Mouse (Mus musculus) heart, embryonic 11.5 days (tissue): ENCODE results near the gene Trpm7. TPM values are rescaled to one million over a fixed set of nuclear protein-coding genes. Genes with fewer than 3 reads are reported as not detected.

ENCODE experiments used
- ATAC-seq: fragments of 200-750 bp; cut with Nextera tagmentation; replicated peaks from 2 replicates; pipeline ENCODE4 v1.8.0; 2017; ENCODE audit warnings: moderate library complexity; ENCODE audit not compliant: insufficient number of reproducible peaks, low FRiP score, low TSS enrichment
- H3K27ac ChIP-seq: fragments of 300-500 bp; sonication (generic); 2 replicates; pipeline ENCODE4 v1.5.1; 2014; ENCODE audit warnings: mild to moderate bottlenecking, low read depth, low read length
- H3K27me3 ChIP-seq: fragments of 300-500 bp; sonication (generic); 2 replicates; pipeline ENCODE4 v1.6.1; 2014; ENCODE audit warnings: mild to moderate bottlenecking, low read length, mixed read lengths; ENCODE audit not compliant: control insufficient read depth, insufficient read depth
- H3K36me3 ChIP-seq: fragments of 300-500 bp; sonication (generic); 2 replicates; pipeline ENCODE4 v1.6.1; 2014; ENCODE audit warnings: mild to moderate bottlenecking, low read length, moderate library complexity, mixed read lengths; ENCODE audit not compliant: control insufficient read depth, insufficient read depth
- H3K4me1 ChIP-seq: fragments of 300-500 bp; sonication (generic); 2 replicates; pipeline ENCODE4 v1.6.1; 2014; ENCODE audit warnings: low read length; ENCODE audit not compliant: control insufficient read depth, insufficient read depth
- H3K4me2 ChIP-seq: fragments of 300-500 bp; sonication (generic); 2 replicates; pipeline ENCODE4 v1.6.1; 2014; ENCODE audit warnings: mild to moderate bottlenecking, moderate library complexity
- H3K4me3 ChIP-seq: fragments of 300-500 bp; sonication (generic); 2 replicates; pipeline ENCODE4 v1.5.1; 2014; ENCODE audit warnings: low read depth, low read length
- H3K9ac ChIP-seq: fragments of 300-500 bp; sonication (generic); 2 replicates; pipeline ENCODE4 v1.6.1; 2014; ENCODE audit warnings: mild to moderate bottlenecking, low read depth, low read length, moderate library complexity
- H3K9me3 ChIP-seq: fragments of 300-500 bp; sonication (generic); replicated peaks from 2 replicates; pipeline ENCODE4 v1.6.1; 2016; ENCODE audit warnings: low read length; ENCODE audit not compliant: control insufficient read depth
- WGBS: fragments of 180-500 bp; shearing (Covaris S2); extraction: QIAGEN DNeasy Blood & Tissue Kit; methylation state at CpG from one replicate; pipeline ENCODE4 v1.1.7; 2014; ENCODE audit not compliant: insufficient replicate concordance; 5-methylcytosine and 5-hydroxymethylcytosine counted together
- polyA plus RNA-seq: library from polyadenylated mRNA; unstranded; fragments of >200 nt; fragmentation: Nextera tagmentation; extraction: Ambion mirVana; gene quantifications from 2 replicates; pipeline ENCODE4 v1.2.1, GENCODE M21; 2014

Gene Trpm7
- polyA plus RNA-seq, 1 experiment from 2014 or later: 49.9 TPM

DNA sequence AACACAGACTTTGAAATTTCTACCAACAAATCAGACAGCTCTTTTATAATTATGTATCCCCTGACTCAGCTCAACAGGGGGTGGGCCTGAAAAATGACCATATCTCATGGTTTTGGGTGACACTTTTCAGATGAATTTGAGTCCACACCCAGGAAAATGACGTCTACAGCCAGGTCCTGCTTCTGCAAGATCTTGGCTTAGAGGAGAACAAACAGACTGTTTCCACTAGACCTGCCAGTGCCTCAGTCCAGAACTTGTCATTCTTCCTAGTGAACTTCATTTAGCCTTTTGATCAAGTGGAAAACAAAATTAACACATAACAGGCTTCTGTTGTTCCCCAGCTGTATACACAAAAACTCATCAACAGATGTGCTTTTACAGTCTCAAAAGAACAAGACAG lies 99.6 kb downstream of the Trpm7 start:
- Histone ChIP-seq H3K9ac (no peak overlapping the region), H3K4me3 (no peak overlapping the region), H3K36me3 (no peaks in the 10 kb centered on the region), H3K27me3 (no peaks in the 10 kb centered on the region), H3K27ac (no peak overlapping the region), H3K4me2 (no peak overlapping the region), H3K4me1 (no peaks in the 10 kb centered on the region), H3K9me3 (no peaks in the 10 kb centered on the region)
- WGBS: 57% methylated on average over 1 of the region's 1 CpGs
- ATAC-seq: no peak

DNA sequence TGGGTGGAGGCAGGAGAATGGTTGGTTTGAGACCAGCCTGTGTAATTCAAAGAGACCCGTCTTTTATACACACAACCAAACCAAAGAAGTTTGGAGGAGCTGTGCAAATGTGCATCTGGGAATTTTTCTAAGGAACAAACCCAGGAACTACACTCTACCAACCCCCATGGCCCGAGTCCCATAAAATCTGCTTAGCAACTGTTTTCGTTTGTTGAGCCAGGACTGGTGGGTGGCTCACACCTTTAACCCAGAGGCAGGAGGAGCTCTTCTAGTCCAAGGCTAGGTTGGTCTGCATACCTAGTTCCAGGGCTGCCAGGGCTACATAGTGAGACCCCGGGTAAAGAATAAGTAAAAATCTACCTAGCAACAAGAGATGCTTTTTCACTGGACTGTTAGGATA lies 100.1 kb downstream of the Trpm7 start:
- no peak overlapping the region for H3K4me3 ChIP-seq
- no peaks in the 10 kb centered on the region for H3K9me3 ChIP-seq
- H3K9ac ChIP-seq: no peak overlapping the region
- ATAC-seq: no peak
- H3K27me3 ChIP-seq: no peaks in the 10 kb centered on the region
- WGBS: 72% methylated on average over 4 of the region's 4 CpGs
- no peaks in the 10 kb centered on the region for H3K4me1 ChIP-seq
- no peaks in the 10 kb centered on the region for H3K36me3 ChIP-seq
- H3K27ac ChIP-seq: no peak overlapping the region
- no peak overlapping the region for H3K4me2 ChIP-seq

DNA sequence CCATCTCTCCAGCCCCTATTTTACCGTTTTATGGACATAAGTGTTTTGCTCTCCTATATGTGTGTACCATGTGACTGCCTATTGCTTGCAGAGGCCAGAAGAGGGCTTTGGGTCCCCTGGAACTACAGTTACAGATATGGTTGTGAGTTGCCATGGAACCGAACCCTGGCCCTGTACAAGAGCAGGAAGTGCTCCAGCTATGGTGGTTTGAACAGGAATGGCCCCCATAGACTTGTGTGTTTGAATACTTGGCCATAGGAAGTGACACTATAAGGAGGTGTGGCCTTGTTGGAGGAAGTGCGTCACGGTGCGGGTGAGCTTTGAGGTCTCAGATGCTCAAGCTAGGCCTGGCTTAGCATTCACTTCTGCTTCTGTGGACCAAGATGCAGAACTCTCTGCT lies 103.8 kb downstream of the Trpm7 start:
- Histone ChIP-seq H3K27ac (no peak overlapping the region), H3K4me2 (no peak overlapping the region), H3K36me3 (no peaks in the 10 kb centered on the region), H3K9ac (no peak overlapping the region), H3K9me3 (no peaks in the 10 kb centered on the region), H3K4me1 (no peaks in the 10 kb centered on the region), H3K27me3 (no peaks in the 10 kb centered on the region), H3K4me3 (no peak overlapping the region)
- WGBS: 87% methylated on average over 5 of the region's 5 CpGs
- ATAC-seq: no peak

DNA sequence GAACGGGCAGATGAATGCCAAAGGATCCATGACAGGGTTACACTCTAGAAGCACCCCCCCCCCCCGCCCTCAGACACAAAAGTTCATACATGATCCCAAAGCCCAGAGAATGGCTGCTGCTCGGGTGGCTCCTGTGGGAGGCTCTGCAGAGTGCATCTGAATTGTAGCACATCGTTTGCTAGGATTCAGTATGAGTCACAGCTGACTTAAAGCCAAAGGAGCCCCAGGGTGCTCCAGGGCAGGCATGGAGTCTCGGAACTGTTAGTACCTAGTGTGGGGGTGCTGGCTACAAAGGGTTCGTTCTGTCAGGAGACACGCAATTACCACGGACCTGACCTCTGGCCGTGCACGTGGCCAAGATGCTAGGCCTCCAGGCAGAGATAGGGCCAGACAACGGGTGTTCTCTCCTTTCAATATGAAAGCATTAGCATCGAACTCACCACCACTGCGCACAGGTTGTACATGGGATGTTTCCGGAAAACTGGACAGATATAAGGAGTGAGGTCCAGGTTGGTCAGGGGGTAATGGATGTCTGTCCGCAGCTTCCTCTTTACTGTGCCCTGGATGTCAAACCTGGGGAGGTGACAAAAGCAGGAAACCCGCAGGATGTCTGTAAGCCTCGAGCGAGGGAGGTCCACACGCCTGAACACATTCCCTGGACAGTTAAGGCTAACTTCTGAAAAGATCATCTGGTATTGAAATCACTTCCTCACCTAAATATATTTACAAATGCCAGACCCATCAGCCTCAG lies 106.4 kb downstream of the Trpm7 start:
- Histone ChIP-seq H3K36me3 (no peaks in the 10 kb centered on the region), H3K9ac (no peak overlapping the region), H3K27ac (no peak overlapping the region), H3K27me3 (no peaks in the 10 kb centered on the region), H3K4me3 (no peak overlapping the region), H3K4me1 (peaks cover 3% of the 10 kb centered on the region; the same call in 1 of the 2 replicates), H3K9me3 (no peaks in the 10 kb centered on the region), H3K4me2 (no peak overlapping the region)
- WGBS: 66% methylated on average over 19 of the region's 19 CpGs
- ATAC-seq: no peak

DNA sequence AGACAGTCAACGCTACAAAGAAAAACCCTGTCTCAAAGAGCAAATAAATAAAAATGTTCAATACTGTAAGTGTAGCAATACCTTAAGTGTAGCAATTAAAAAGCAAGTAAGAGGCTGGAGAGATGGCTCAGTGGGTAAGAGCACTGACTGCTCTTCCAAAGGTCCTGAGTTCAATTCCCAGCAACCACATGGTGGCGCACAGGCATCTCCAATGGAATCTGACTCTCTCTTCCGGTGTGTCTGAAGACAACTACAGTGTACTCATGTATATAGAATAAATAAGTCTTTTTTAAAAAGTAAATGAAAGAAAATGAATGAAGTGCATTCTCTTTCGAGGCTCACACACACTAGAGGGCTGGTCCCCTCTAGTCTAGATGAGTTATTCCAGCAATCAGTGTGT lies 107.8 kb downstream of the Trpm7 start:
- no peak overlapping the region for H3K4me2 ChIP-seq
- no peak overlapping the region for H3K4me3 ChIP-seq
- 60% methylated on average over 4 of the region's 4 CpGs for WGBS
- ATAC-seq: no peak
- H3K36me3 ChIP-seq: no peaks in the 10 kb centered on the region
- peaks cover 3% of the 10 kb centered on the region; the same call in 1 of the 2 replicates for H3K4me1 ChIP-seq
- H3K9me3 ChIP-seq: no peaks in the 10 kb centered on the region
- no peak overlapping the region for H3K27ac ChIP-seq
- H3K27me3 ChIP-seq: no peaks in the 10 kb centered on the region
- no peak overlapping the region for H3K9ac ChIP-seq

DNA sequence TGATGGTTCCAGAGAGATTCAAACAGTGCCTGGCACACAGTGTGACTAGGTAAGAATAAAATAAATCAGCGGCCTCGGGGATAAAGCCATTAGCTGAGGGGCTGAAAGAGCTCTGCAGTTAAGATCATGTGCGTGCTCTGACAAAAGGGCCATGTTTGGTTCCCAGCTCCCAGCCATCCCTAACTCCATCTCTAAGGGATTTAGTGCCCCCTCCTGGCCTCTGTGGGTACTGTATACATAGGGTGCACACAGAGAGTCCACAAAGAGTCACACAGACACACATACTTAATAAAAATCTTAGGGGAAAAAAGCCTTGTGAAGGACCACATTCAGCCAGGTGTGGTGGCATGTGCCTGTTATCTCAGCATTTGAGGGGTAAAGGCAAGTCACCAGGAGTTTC lies 108.4 kb downstream of the Trpm7 start:
- H3K4me2 ChIP-seq: no peak overlapping the region
- no peaks in the 10 kb centered on the region for H3K9me3 ChIP-seq
- H3K27ac ChIP-seq: no peak overlapping the region
- no peak overlapping the region for H3K4me3 ChIP-seq
- 92% methylated on average over 3 of the region's 3 CpGs for WGBS
- ATAC-seq: no peak
- no peaks in the 10 kb centered on the region for H3K36me3 ChIP-seq
- H3K27me3 ChIP-seq: no peaks in the 10 kb centered on the region
- H3K4me1 ChIP-seq: peaks cover 3% of the 10 kb centered on the region; the same call in 1 of the 2 replicates
- no peak overlapping the region for H3K9ac ChIP-seq

DNA sequence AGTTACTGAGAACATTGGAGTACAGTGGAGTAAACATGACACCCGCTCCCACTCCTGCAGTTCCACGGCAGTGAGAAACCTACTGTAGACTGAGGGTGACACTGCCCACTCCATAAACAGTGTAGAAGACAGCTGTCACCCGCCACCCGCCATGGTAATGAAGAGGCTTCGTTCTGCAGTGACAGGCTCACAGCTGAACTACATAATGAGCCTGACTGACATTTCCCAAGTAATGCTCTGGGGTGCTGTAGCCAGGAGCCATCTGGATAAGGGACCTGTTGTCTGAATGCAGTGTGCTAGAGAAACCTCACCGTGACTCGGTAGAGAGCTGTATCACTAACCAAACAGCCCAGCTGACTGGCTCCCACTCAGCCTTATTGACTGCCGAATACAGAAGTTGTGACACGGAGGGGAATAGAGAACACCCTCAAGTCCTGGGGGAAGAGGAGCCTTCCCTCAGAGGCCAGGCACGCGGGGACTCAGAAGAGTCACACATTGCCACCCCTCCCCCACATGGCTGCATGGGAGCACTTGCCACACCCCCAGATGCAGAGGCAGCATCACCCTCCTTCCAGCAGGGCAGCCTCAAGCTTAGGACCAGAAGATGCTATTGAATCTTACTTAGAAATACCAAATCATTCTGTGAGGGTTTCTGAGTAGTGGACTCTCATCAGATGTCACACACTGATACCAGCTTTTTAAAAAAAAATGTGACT lies 110.0 kb downstream of the Trpm7 start:
- H3K4me3 ChIP-seq: no peak overlapping the region
- peaks cover 3% of the 10 kb centered on the region; the same call in 1 of the 2 replicates for H3K4me1 ChIP-seq
- peaks cover 3% of the 10 kb centered on the region; the same call in 1 of the 2 replicates for H3K36me3 ChIP-seq
- no peak for ATAC-seq
- H3K9ac ChIP-seq: no peak overlapping the region
- WGBS: 34% methylated on average over 11 of the region's 11 CpGs
- peak overlapping the region; percentile 25 for H3K4me2 ChIP-seq
- no peaks in the 10 kb centered on the region for H3K9me3 ChIP-seq
- no peak overlapping the region for H3K27ac ChIP-seq
- no peaks in the 10 kb centered on the region for H3K27me3 ChIP-seq

DNA sequence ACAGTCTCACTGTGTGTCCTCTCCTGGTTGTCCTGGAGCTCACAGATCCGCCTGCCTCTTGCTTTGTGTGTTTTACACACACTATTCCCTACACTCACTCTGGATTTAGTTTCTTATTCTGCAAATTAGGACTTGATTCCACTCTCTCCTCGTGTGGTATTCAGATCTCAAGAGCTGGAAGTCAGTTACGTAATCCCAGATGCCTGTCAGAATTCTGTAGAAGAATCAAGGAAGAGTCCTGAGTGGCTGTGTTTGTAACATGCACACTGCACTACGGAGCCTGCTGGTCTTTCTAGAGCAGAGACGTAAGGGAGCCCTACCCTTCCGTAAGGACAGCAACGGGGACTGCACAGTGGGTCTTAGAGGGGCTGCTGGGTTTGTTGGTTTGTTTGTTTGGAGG lies 116.7 kb downstream of the Trpm7 start:
- no peaks in the 10 kb centered on the region for H3K9me3 ChIP-seq
- H3K4me3 ChIP-seq: no peak overlapping the region
- H3K36me3 ChIP-seq: peaks cover 34% of the 10 kb centered on the region
- no peak for ATAC-seq
- H3K4me2 ChIP-seq: no peak overlapping the region
- H3K27me3 ChIP-seq: no peaks in the 10 kb centered on the region
- no peak overlapping the region for H3K27ac ChIP-seq
- H3K9ac ChIP-seq: no peak overlapping the region
- WGBS: 91% methylated on average over 7 of the region's 7 CpGs
- no peaks in the 10 kb centered on the region for H3K4me1 ChIP-seq
